Mouse (Mus musculus) lung, embryonic 14.5 days (tissue): ENCODE data around the gene Srcin1. TPM values are rescaled to one million over a fixed set of nuclear protein-coding genes. Genes with fewer than 3 reads are reported as not detected.

Source experiments
- ATAC-seq: fragments of 200-750 bp; cut with Nextera tagmentation; 2 replicates; pipeline ENCODE4 v1.8.0; 2017; ENCODE audit warnings: mild to moderate bottlenecking, moderate TSS enrichment, moderate library complexity; ENCODE audit not compliant: insufficient read depth
- DNase-seq: peaks from one replicate; pipeline ENCODE4 v3.0.0-alpha.2; 2015
- H3K27ac ChIP-seq: fragments of 300-500 bp; sonication (generic); 2 replicates; pipeline ENCODE4 v1.5.1; 2014; ENCODE audit warnings: low read depth, mild to moderate bottlenecking, moderate library complexity
- H3K27me3 ChIP-seq: fragments of 300-500 bp; sonication (generic); 2 replicates; pipeline ENCODE4 v1.6.1; 2014; ENCODE audit warnings: low read length, control low read depth; ENCODE audit not compliant: insufficient read depth
- H3K36me3 ChIP-seq: fragments of 300-500 bp; sonication (generic); 2 replicates; pipeline ENCODE4 v1.6.1; 2014; ENCODE audit warnings: control low read depth; ENCODE audit not compliant: insufficient read depth
- H3K4me1 ChIP-seq: fragments of 300-500 bp; sonication (generic); 2 replicates; pipeline ENCODE4 v1.6.1; 2014; ENCODE audit warnings: antibody characterized with exemption, control low read depth; ENCODE audit not compliant: insufficient read depth
- H3K4me2 ChIP-seq: fragments of 300-500 bp; sonication (generic); 2 replicates; pipeline ENCODE4 v1.6.1; 2014; ENCODE audit warnings: mild to moderate bottlenecking
- H3K4me3 ChIP-seq: fragments of 300-500 bp; sonication (generic); 2 replicates; pipeline ENCODE4 v1.5.1; 2014; ENCODE audit warnings: low read depth, low read length
- H3K9ac ChIP-seq: fragments of 300-500 bp; sonication (generic); 2 replicates; pipeline ENCODE4 v1.6.1; 2014
- H3K9me3 ChIP-seq: fragments of 300-500 bp; sonication (generic); 2 replicates; pipeline ENCODE4 v1.6.1; 2016; ENCODE audit warnings: low read depth, low read length, control low read depth
- CTCF ChIP-seq: IDR thresholded peaks from 2 replicates; pipeline ENCODE4 v1.5.1; 2016; ENCODE audit warnings: antibody characterized with exemption, low read depth
- WGBS: fragments of 180-500 bp; shearing (Covaris S2); extraction: QIAGEN DNeasy Blood & Tissue Kit; methylation state at CpG from one replicate; pipeline ENCODE4 v1.1.7; 2014; 5-methylcytosine and 5-hydroxymethylcytosine counted together
- polyA plus RNA-seq: library from polyadenylated mRNA; unstranded; fragments of >200 nt; fragmentation: Nextera tagmentation; extraction: Ambion mirVana; gene quantifications from 2 replicates; pipeline ENCODE4 v1.2.1, GENCODE M21; 2014

The Srcin1 gene
- polyA plus RNA-seq, 1 experiment from 2014 or later: 0.68 TPM

GRCm38 (mm10) chr11:97468639-97469287 is 107.2 kb downstream of the Srcin1 start:
- TF ChIP-seq CTCF: peak; percentile 99
- ATAC-seq (peak; percentile 66; the same call in 1 of the 2 replicates), DNase-seq (peak; percentile 96)
- Histone ChIP-seq H3K9me3 (no peaks in the 10 kb centered on the region), H3K36me3 (peaks cover 96% of the 10 kb centered on the region), H3K4me2 (no peak overlapping the region), H3K27ac (no peak overlapping the region; the same call in 1 of the 2 replicates), H3K27me3 (no peaks in the 10 kb centered on the region), H3K4me1 (no peaks in the 10 kb centered on the region), H3K4me3 (no peak overlapping the region), H3K9ac (no peak overlapping the region)
- WGBS: 44% methylated on average over 14 of the region's 14 CpGs

- 77% methylated on average over 10 of the region's 10 CpGs for WGBS
- H3K4me2 ChIP-seq: no peak overlapping the region
- H3K9me3 ChIP-seq: no peaks in the 10 kb centered on the region
- H3K4me1 ChIP-seq: no peaks in the 10 kb centered on the region
- TF ChIP-seq CTCF: no peak
- no peaks in the 10 kb centered on the region for H3K27me3 ChIP-seq
- H3K27ac ChIP-seq: no peak overlapping the region
- no peak for DNase-seq
- peaks cover 98% of the 10 kb centered on the region for H3K36me3 ChIP-seq
- no peak overlapping the region for H3K4me3 ChIP-seq
- ATAC-seq: no peak
- no peak overlapping the region for H3K9ac ChIP-seq
Measured at GRCm38 (mm10) chr11:97466444-97467160, 109.4 kb downstream of the Srcin1 start.

- Histone ChIP-seq H3K4me1 (no peaks in the 10 kb centered on the region), H3K27ac (no peak overlapping the region), H3K27me3 (no peaks in the 10 kb centered on the region), H3K36me3 (peaks cover 98% of the 10 kb centered on the region), H3K9me3 (no peaks in the 10 kb centered on the region), H3K4me3 (no peak overlapping the region), H3K9ac (no peak overlapping the region), H3K4me2 (no peak overlapping the region)
- 85% methylated on average over 12 of the region's 12 CpGs for WGBS
- no peak for DNase-seq
- no peak for ATAC-seq
- no peak for TF ChIP-seq CTCF
Measured at GRCm38 (mm10) chr11:97465957-97466356, 110.0 kb downstream of the Srcin1 start.

GRCm38 (mm10) chr11:97463991-97464390 is 112.0 kb downstream of the Srcin1 start:
- H3K9me3 ChIP-seq: no peaks in the 10 kb centered on the region
- WGBS: 93% methylated on average over 4 of the region's 4 CpGs
- H3K27ac ChIP-seq: no peak overlapping the region
- no peak for ATAC-seq
- H3K4me2 ChIP-seq: no peak overlapping the region
- no peaks in the 10 kb centered on the region for H3K27me3 ChIP-seq
- no peak for DNase-seq
- no peak overlapping the region for H3K4me3 ChIP-seq
- TF ChIP-seq CTCF: no peak
- H3K9ac ChIP-seq: no peak overlapping the region
- H3K4me1 ChIP-seq: no peaks in the 10 kb centered on the region
- H3K36me3 ChIP-seq: peaks cover 98% of the 10 kb centered on the region

DNA sequence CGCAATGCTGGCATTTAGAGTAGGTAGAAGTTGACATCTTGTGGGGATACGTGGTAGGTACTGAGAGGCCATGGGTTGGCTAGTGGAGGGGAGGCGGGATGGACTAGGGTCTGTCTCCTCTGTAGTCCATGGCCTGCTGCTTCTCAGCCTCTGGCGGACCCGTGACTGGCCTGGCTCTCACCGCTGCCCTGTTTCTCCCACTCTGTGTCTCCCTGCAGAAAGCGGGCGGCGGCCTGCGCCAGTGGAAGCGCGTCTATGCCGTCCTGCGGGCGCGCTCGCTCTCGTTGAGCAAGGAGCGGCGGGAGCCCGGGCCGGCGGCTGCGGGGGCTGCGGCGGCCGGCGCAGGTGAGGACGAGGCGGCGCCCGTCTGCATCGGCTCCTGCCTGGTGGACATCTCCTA is 112.8 kb downstream of the Srcin1 start:
- no peak overlapping the region for H3K27ac ChIP-seq
- H3K4me3 ChIP-seq: no peak overlapping the region
- ATAC-seq: no peak
- H3K27me3 ChIP-seq: no peaks in the 10 kb centered on the region
- no peaks in the 10 kb centered on the region for H3K9me3 ChIP-seq
- no peak for TF ChIP-seq CTCF
- no peak for DNase-seq
- H3K4me1 ChIP-seq: no peaks in the 10 kb centered on the region
- H3K9ac ChIP-seq: no peak overlapping the region
- H3K36me3 ChIP-seq: peaks cover 99% of the 10 kb centered on the region
- 47% methylated on average over 33 of the region's 33 CpGs for WGBS
- H3K4me2 ChIP-seq: no peak overlapping the region

DNA sequence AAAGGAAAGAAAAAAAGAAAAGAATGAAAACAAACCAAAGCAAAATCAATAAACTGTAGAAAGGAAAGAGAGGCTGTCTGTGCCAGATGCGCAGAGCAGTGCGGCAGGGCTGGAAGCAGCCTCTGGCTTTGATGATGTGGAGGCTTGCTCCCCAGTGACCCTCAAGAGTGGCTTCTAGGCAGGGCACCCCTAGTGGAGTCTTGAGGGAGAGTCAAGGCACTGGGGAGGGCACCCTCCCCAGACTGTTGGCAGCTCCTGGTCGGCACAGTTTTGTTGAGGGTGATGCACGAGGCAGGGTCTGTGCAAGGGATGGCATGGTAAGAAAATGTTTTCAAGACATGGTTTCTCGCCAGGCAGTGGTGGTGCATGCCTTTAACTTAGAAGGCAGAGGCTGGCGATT is 113.4 kb downstream of the Srcin1 start:
- H3K4me2 ChIP-seq: no peak overlapping the region
- H3K36me3 ChIP-seq: peaks cover 99% of the 10 kb centered on the region
- WGBS: 82% methylated on average over 6 of the region's 6 CpGs

GRCm38 (mm10) chr11:97461307-97461820 is 114.6 kb downstream of the Srcin1 start:
- ATAC-seq (no peak), DNase-seq (no peak)
- peaks cover 99% of the 10 kb centered on the region for H3K36me3 ChIP-seq
- H3K4me3 ChIP-seq: no peak overlapping the region
- H3K4me1 ChIP-seq: no peaks in the 10 kb centered on the region
- TF ChIP-seq CTCF: no peak
- no peak overlapping the region for H3K9ac ChIP-seq
- no peak overlapping the region for H3K4me2 ChIP-seq
- no peak overlapping the region for H3K27ac ChIP-seq
- no peaks in the 10 kb centered on the region for H3K27me3 ChIP-seq
- 81% methylated on average over 3 of the region's 3 CpGs for WGBS
- H3K9me3 ChIP-seq: no peaks in the 10 kb centered on the region

More for the DNA sequence above, 113.4 kb downstream of the Srcin1 start:
- ATAC-seq (no peak), DNase-seq (no peak)
- Histone ChIP-seq H3K27me3 (no peaks in the 10 kb centered on the region), H3K9ac (no peak overlapping the region), H3K27ac (no peak overlapping the region), H3K9me3 (no peaks in the 10 kb centered on the region), H3K4me3 (no peak overlapping the region), H3K4me1 (no peaks in the 10 kb centered on the region)
- peak; percentile 30; the same call in 1 of the 2 replicates for TF ChIP-seq CTCF

Other genes starting within 250 kb of the Srcin1 start
- 0.08 and 0.09 TPM in 2 replicates for gene Gpr179, start 224.1 kb downstream of the Srcin1 start, polyA plus RNA-seq
- gene Socs7, start 213.6 kb downstream of the Srcin1 start, polyA plus RNA-seq: 1.9 and 2.7 TPM in 2 replicates
- 7.0 and 7.9 TPM in 2 replicates for gene Arhgap23, start 160.7 kb downstream of the Srcin1 start, polyA plus RNA-seq
- gene 4933428G20Rik, start 75.8 kb downstream of the Srcin1 start, polyA plus RNA-seq: 0.13 and 0.23 TPM in 2 replicates
- 6.1 and 7.4 TPM in 2 replicates for gene Epop, start 53.5 kb upstream of the Srcin1 start, polyA plus RNA-seq
- gene Mllt6, start 87.2 kb upstream of the Srcin1 start, polyA plus RNA-seq: 5.2 TPM in 2 replicates
- gene Cisd3, start 109.6 kb upstream of the Srcin1 start, polyA plus RNA-seq: 27.1 and 35.3 TPM in 2 replicates
- gene Pcgf2, start 124.3 kb upstream of the Srcin1 start, polyA plus RNA-seq: 16.0 and 19.7 TPM in 2 replicates
- 496 and 514 TPM in 2 replicates for gene Psmb3, start 127.2 kb upstream of the Srcin1 start, polyA plus RNA-seq
- gene Pip4k2b, start 168.5 kb upstream of the Srcin1 start, polyA plus RNA-seq: 1.3 and 2.3 TPM in 2 replicates
- 13.3 and 14.2 TPM in 2 replicates for gene Cwc25, start 190.4 kb upstream of the Srcin1 start, polyA plus RNA-seq
- gene 1700001P01Rik, start 199.7 kb upstream of the Srcin1 start, polyA plus RNA-seq: 0.32 TPM in 1 of 2 replicates, not detected in the other
- gene Rpl23, start 206.3 kb upstream of the Srcin1 start, polyA plus RNA-seq: 663 and 721 TPM in 2 replicates
- 110 and 123 TPM in 2 replicates for gene Lasp1, start 222.8 kb upstream of the Srcin1 start, polyA plus RNA-seq